Mouse (Mus musculus): ENCODE measurements at regions not wholly inside any gene's neighbourhood (a gene's known extent, or its start where the extent isn't known, plus 50 kb on each side); places are given as distances from the start of the nearest gene placed in this dataset.
"Not testable (repeated sequence)": the region's sequence is repeated elsewhere in the genome, so short reads cannot be mapped to it uniquely, and the experiment has no call there.

DNA sequence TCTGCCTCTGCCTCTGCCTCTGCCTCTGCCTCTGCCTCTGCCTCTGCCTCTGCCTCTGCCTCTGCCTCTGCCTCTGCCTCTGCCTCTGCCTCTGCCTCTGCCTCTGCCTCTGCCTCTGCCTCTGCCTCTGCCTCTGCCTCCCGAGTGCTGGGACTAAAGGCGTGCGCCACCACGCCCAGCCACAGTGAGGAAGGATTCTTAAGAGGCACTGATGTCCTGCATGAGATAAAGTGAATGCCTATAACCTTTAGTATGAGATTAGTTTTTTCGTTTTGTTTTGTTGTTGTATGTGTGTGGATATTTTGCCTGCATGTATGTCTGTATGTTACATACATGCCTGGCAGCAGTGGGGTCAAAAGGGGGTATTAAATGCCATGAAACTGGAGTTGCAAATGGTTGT lies 63.2 kb downstream of the Hlx start:
- H3K27ac ChIP-seq (ENCODE audit: control insufficient read depth, insufficient read depth, low read depth, low read length); H3K27me3 ChIP-seq (ENCODE audit: control insufficient read depth, insufficient read depth, low read length); H3K4me3 ChIP-seq (ENCODE audit: control insufficient read depth, low read depth, low read length); H3K4me1 ChIP-seq (ENCODE audit: control insufficient read depth, insufficient read depth, low read length); H3K36me3 ChIP-seq (ENCODE audit: control insufficient read depth, insufficient read depth, low read length): not testable (repeated sequence)

DNA sequence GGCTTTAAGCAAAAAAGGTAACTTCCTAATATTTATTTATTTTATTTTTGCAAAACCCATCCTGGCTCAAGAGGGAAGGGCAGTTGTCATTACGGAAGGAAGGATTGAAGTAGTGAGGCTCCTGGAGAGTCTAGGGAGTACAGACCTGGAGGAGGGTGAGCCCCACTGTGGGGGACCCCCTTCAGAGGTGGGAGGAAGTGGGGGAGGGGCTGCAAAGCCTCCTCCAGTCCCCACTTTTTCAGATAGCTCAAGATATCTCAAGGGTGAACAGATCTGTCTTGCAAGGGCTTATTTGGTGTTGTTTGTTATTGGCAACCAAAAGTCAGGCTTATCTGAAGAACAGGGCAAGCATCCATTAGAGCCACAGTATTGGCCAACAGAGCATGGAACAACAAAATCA lies 64.0 kb downstream of the Hlx start:
- Histone ChIP-seq H3K27me3 (ENCODE audit: control insufficient read depth, insufficient read depth, low read length) (no peaks in the 10 kb centered on the region), H3K27ac (ENCODE audit: control insufficient read depth, insufficient read depth, low read depth, low read length) (no peak overlapping the region), H3K36me3 (ENCODE audit: control insufficient read depth, insufficient read depth, low read length) (no peaks in the 10 kb centered on the region), H3K4me3 (ENCODE audit: control insufficient read depth, low read depth, low read length) (no peak overlapping the region), H3K4me1 (ENCODE audit: control insufficient read depth, insufficient read depth, low read length) (peaks cover 4% of the 10 kb centered on the region)
- TF ChIP-seq CTCF (IDR thresholded peaks at IDR 0.05; ENCODE audit: control insufficient read depth, insufficient read depth, insufficient replicate concordance, low read depth, low read length) (no peak), POLR2A (IDR thresholded peaks at IDR 0.05; ENCODE audit: control insufficient read depth, low read depth, low read length) (no peak)

DNA sequence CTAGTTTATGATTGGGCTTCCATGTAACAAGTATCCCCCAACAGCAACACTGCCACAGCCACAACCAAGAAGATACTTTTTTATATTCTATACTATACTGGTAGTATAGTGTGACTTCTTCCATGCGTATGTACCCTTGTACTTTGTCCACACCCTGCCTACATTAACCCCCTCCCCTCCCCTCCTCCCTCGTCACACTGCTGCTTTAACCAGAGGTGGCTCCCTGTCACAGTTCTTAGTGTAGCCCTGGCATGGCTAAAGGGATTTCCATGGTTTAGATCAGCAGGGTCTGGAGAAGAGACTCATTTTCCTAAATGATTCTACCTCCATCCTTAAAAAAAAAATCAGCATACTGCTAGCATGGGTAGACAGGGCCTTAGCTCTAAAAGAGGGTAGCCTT lies 64.4 kb downstream of the Hlx start:
- no peak overlapping the region for H3K27ac ChIP-seq (ENCODE audit: control insufficient read depth, insufficient read depth, low read depth, low read length)
- no peaks in the 10 kb centered on the region for H3K27me3 ChIP-seq (ENCODE audit: control insufficient read depth, insufficient read depth, low read length)
- no peak for TF ChIP-seq CTCF (IDR thresholded peaks at IDR 0.05; ENCODE audit: control insufficient read depth, insufficient read depth, insufficient replicate concordance, low read depth, low read length)
- no peak for TF ChIP-seq POLR2A (IDR thresholded peaks at IDR 0.05; ENCODE audit: control insufficient read depth, low read depth, low read length)
- H3K4me3 ChIP-seq (ENCODE audit: control insufficient read depth, low read depth, low read length) = no peak overlapping the region
- no peaks in the 10 kb centered on the region for H3K36me3 ChIP-seq (ENCODE audit: control insufficient read depth, insufficient read depth, low read length)
- peaks cover 4% of the 10 kb centered on the region for H3K4me1 ChIP-seq (ENCODE audit: control insufficient read depth, insufficient read depth, low read length)

DNA sequence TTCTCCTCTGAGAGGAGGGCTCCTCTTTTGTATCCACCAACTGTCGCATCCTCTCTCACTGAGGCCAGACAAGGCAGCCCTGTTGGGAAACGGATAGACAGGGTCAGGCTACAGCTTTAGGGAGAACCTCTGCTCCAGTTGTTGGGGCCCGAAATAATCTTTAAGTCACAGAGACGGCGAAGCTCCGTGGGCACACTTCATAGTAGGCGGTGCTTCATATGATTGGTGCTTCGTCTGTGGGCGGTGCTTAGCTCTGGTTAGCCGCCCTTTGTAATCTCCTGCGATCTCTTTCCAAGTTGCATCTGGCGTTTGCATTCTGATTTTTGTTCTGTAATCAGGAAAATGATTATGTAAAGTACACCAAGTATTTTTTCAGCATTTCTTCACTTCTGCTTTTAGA lies 67.2 kb downstream of the Hlx start:
- H3K36me3 ChIP-seq (ENCODE audit: control insufficient read depth, insufficient read depth, low read length) = no peaks in the 10 kb centered on the region
- TF ChIP-seq CTCF (IDR thresholded peaks at IDR 0.05; ENCODE audit: control insufficient read depth, insufficient read depth, insufficient replicate concordance, low read depth, low read length) = no peak
- TF ChIP-seq POLR2A (IDR thresholded peaks at IDR 0.05; ENCODE audit: control insufficient read depth, low read depth, low read length) = no peak
- H3K4me1 ChIP-seq (ENCODE audit: control insufficient read depth, insufficient read depth, low read length) = peaks cover 4% of the 10 kb centered on the region
- H3K27ac ChIP-seq (ENCODE audit: control insufficient read depth, insufficient read depth, low read depth, low read length) = no peak overlapping the region
- peak overlapping the region; percentile 38 for H3K4me3 ChIP-seq (ENCODE audit: control insufficient read depth, low read depth, low read length)
- H3K27me3 ChIP-seq (ENCODE audit: control insufficient read depth, insufficient read depth, low read length) = no peaks in the 10 kb centered on the region

DNA sequence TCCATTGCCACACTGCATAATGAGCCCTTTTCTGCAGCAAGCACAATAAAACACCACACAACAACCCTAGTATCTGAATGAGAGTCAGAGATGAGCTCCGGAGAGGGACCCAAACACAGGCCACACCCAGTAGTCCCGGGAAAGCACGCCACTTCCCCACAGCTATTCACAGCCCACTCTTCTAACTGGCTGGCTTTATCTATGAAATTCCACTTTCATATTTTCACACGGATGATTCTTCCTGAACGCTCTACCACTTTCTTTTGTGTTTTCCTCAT lies 68.4 kb downstream of the Hlx start:
- Histone ChIP-seq H3K36me3 (ENCODE audit: control insufficient read depth, insufficient read depth, low read length) (no peaks in the 10 kb centered on the region), H3K4me3 (ENCODE audit: control insufficient read depth, low read depth, low read length) (no peak overlapping the region), H3K27ac (ENCODE audit: control insufficient read depth, insufficient read depth, low read depth, low read length) (no peak overlapping the region), H3K4me1 (ENCODE audit: control insufficient read depth, insufficient read depth, low read length) (peaks cover 4% of the 10 kb centered on the region), H3K27me3 (ENCODE audit: control insufficient read depth, insufficient read depth, low read length) (no peaks in the 10 kb centered on the region)
- TF ChIP-seq CTCF (IDR thresholded peaks at IDR 0.05; ENCODE audit: control insufficient read depth, insufficient read depth, insufficient replicate concordance, low read depth, low read length) = no peak
- no peak for TF ChIP-seq POLR2A (IDR thresholded peaks at IDR 0.05; ENCODE audit: control insufficient read depth, low read depth, low read length)

DNA sequence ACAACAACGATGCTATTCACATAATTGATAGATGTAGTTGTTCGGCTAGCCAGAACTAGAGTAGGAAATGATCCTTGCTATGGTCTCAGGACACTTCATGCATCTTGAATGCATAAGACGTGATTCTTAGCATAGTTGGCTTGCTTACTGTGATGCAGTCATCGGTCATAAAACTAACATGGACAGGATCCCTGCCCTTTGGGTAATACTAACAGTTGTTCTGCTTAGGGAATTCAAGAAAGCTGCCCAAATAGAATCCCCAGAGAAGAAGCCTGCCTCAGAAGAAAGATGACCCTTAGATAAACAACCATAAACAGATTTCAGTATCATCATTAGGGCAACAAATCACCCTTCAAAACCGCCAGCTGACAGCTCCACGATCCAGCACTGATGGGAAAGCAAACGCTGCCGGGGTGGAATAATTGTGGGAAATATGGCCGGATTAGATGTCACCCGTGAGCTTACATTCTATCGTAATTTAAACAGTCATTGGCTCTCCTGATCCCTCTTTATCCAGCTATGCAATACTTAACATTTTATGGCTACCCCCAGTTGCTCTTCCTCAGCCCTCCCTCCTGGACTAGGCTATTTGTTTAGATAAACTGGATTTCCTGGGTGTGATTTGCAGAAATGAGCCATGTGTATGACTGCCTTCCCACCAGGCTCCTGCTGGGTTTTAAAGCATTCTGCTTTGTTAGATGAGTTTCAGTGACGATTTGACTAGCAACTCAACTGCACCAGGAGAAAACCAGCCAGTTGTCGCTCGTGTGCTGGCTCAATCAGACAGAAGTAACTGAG lies 68.9 kb downstream of the Hlx start:
- TF ChIP-seq POLR2A (IDR thresholded peaks at IDR 0.05; ENCODE audit: control insufficient read depth, low read depth, low read length) (no peak), CTCF (IDR thresholded peaks at IDR 0.05; ENCODE audit: control insufficient read depth, insufficient read depth, insufficient replicate concordance, low read depth, low read length) (no peak)
- H3K36me3 ChIP-seq (ENCODE audit: control insufficient read depth, insufficient read depth, low read length) = no peaks in the 10 kb centered on the region
- no peak overlapping the region for H3K27ac ChIP-seq (ENCODE audit: control insufficient read depth, insufficient read depth, low read depth, low read length)
- H3K4me1 ChIP-seq (ENCODE audit: control insufficient read depth, insufficient read depth, low read length) = peaks cover 4% of the 10 kb centered on the region
- no peaks in the 10 kb centered on the region for H3K27me3 ChIP-seq (ENCODE audit: control insufficient read depth, insufficient read depth, low read length)
- no peak overlapping the region for H3K4me3 ChIP-seq (ENCODE audit: control insufficient read depth, low read depth, low read length)

DNA sequence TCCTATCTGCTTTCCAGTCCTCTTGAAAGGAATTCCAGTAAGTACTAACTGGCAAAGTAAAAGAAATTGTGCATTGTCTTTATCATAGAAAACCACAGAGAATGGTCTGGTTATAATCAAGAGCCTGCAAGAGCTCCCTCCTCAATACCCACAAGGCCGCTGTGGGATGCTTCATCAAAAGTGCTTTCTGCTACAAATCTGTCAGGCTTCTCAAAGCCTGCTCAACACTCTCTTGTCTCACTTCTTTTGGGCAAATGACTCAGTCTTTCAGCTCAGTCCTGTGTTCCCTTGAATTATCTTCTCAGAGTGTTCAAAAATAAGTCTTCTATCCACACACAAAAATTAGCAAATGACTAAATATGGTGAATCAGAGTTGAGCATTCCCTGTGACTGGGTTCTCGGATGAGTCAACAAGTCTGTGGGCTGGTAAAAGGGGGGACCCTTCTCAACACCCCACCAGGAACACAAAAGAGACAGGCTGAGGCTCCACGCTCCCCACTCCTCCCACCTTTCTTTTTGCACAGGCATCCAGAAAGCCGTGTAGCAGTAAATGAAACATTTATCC lies 81.8 kb downstream of the Hlx start:
- Histone ChIP-seq H3K27ac (ENCODE audit: control insufficient read depth, insufficient read depth, low read depth, low read length) (no peak overlapping the region), H3K4me3 (ENCODE audit: control insufficient read depth, low read depth, low read length) (no peak overlapping the region), H3K27me3 (ENCODE audit: control insufficient read depth, insufficient read depth, low read length) (no peaks in the 10 kb centered on the region), H3K4me1 (ENCODE audit: control insufficient read depth, insufficient read depth, low read length) (no peaks in the 10 kb centered on the region), H3K36me3 (ENCODE audit: control insufficient read depth, insufficient read depth, low read length) (no peaks in the 10 kb centered on the region)
- no peak for TF ChIP-seq CTCF (IDR thresholded peaks at IDR 0.05; ENCODE audit: control insufficient read depth, insufficient read depth, insufficient replicate concordance, low read depth, low read length)
- TF ChIP-seq POLR2A (IDR thresholded peaks at IDR 0.05; ENCODE audit: control insufficient read depth, low read depth, low read length) = no peak
